Mouse (Mus musculus) CH12.LX (cell line): ENCODE data around the gene Efemp2. TPM values are rescaled to one million over a fixed set of nuclear protein-coding genes. Genes with fewer than 3 reads are reported as not detected.

Experiments used
- polyA plus RNA-seq: library from polyadenylated mRNA; unstranded; fragments of >175 nt; gene quantifications from 2 replicates; pipeline ENCODE4 v1.2.1, GENCODE M21; 2012; ENCODE audit warnings: low read depth; ENCODE audit not compliant: insufficient read length
- total RNA-seq, 2 experiments: library from RNA; depleted of rRNA; stranded (reverse); fragments of 300-350 nt in 1 of 2; fragments of >200 nt in 1 of 2; gene quantifications; 2 replicates each; pipeline ENCODE4 v1.2.3; 2012 to 2014

Gene Efemp2
- total and polyA plus RNA-seq, 3 experiments = 0.50 to 0.51 TPM; not detected in 1

Other genes with a start within 250 kb of the Efemp2 start
Only the 20 nearest of the 28 such genes appear.
- not detected in 2 replicates for gene Catsper1, start 138.2 kb upstream of the Efemp2 start, total RNA-seq (2012; rRNA removed)
- gene Catsper1, start 138.2 kb upstream of the Efemp2 start, total RNA-seq (2014; rRNA removed) = not detected in 2 replicates
- gene Catsper1, start 138.2 kb upstream of the Efemp2 start, polyA plus RNA-seq = not detected in 2 replicates
- gene Cst6, start 124.4 kb upstream of the Efemp2 start, total RNA-seq (2012; rRNA removed) = 1.9 and 3.5 TPM in 2 replicates
- not detected in 2 replicates for gene Cst6, start 124.4 kb upstream of the Efemp2 start, total RNA-seq (2014; rRNA removed)
- not detected in 2 replicates for gene Cst6, start 124.4 kb upstream of the Efemp2 start, polyA plus RNA-seq
- 68.4 and 82.5 TPM in 2 replicates for gene Eif1ad, start 107.2 kb upstream of the Efemp2 start, total RNA-seq (2012; rRNA removed)
- gene Eif1ad, start 107.2 kb upstream of the Efemp2 start, total RNA-seq (2014; rRNA removed) = 79.3 and 86.0 TPM in 2 replicates
- gene Eif1ad, start 107.2 kb upstream of the Efemp2 start, polyA plus RNA-seq = 97.7 and 98.8 TPM in 2 replicates
- 161 and 176 TPM in 2 replicates for gene Banf1, start 106.8 kb upstream of the Efemp2 start, total RNA-seq (2012; rRNA removed)
- gene Banf1, start 106.8 kb upstream of the Efemp2 start, total RNA-seq (2014; rRNA removed) = 212 and 273 TPM in 2 replicates
- 450 and 496 TPM in 2 replicates for gene Banf1, start 106.8 kb upstream of the Efemp2 start, polyA plus RNA-seq
- 78.3 and 85.8 TPM in 2 replicates for gene Sart1, start 85.3 kb upstream of the Efemp2 start, total RNA-seq (2012; rRNA removed)
- gene Sart1, start 85.3 kb upstream of the Efemp2 start, total RNA-seq (2014; rRNA removed) = 46.7 and 47.7 TPM in 2 replicates
- 104 and 132 TPM in 2 replicates for gene Sart1, start 85.3 kb upstream of the Efemp2 start, polyA plus RNA-seq
- gene Tsga10ip, start 71.4 kb upstream of the Efemp2 start, total RNA-seq (2012; rRNA removed) = 0.80 and 0.89 TPM in 2 replicates
- gene Tsga10ip, start 71.4 kb upstream of the Efemp2 start, total RNA-seq (2014; rRNA removed) = 0.14 TPM in 1 of 2 replicates, not detected in the other
- 0.87 and 1.0 TPM in 2 replicates for gene Tsga10ip, start 71.4 kb upstream of the Efemp2 start, polyA plus RNA-seq
- gene Drap1, start 49.0 kb upstream of the Efemp2 start, total RNA-seq (2012; rRNA removed) = 142 and 143 TPM in 2 replicates
- gene Drap1, start 49.0 kb upstream of the Efemp2 start, total RNA-seq (2014; rRNA removed) = 73.3 and 86.7 TPM in 2 replicates
- 180 and 215 TPM in 2 replicates for gene Drap1, start 49.0 kb upstream of the Efemp2 start, polyA plus RNA-seq
- 8.6 and 9.8 TPM in 2 replicates for gene AI837181, start 48.8 kb upstream of the Efemp2 start, total RNA-seq (2012; rRNA removed)
- 19.3 and 22.0 TPM in 2 replicates for gene AI837181, start 48.8 kb upstream of the Efemp2 start, total RNA-seq (2014; rRNA removed)
- 20.7 and 25.1 TPM in 2 replicates for gene AI837181, start 48.8 kb upstream of the Efemp2 start, polyA plus RNA-seq
- not detected in 2 replicates for gene Fosl1, start 26.4 kb upstream of the Efemp2 start, total RNA-seq (2012; rRNA removed)
- gene Fosl1, start 26.4 kb upstream of the Efemp2 start, total RNA-seq (2014; rRNA removed) = not detected in 2 replicates
- gene Fosl1, start 26.4 kb upstream of the Efemp2 start, polyA plus RNA-seq = not detected in 2 replicates
- 4.2 and 4.8 TPM in 2 replicates for gene Ccdc85b, start 16.1 kb upstream of the Efemp2 start, total RNA-seq (2012; rRNA removed)
- 2.0 and 2.1 TPM in 2 replicates for gene Ccdc85b, start 16.1 kb upstream of the Efemp2 start, total RNA-seq (2014; rRNA removed)
- gene Ccdc85b, start 16.1 kb upstream of the Efemp2 start, polyA plus RNA-seq = 4.1 and 5.0 TPM in 2 replicates
- 37.5 and 43.0 TPM in 2 replicates for gene Fibp, start 13.3 kb upstream of the Efemp2 start, total RNA-seq (2012; rRNA removed)
- 23.9 and 29.1 TPM in 2 replicates for gene Fibp, start 13.3 kb upstream of the Efemp2 start, total RNA-seq (2014; rRNA removed)
- gene Fibp, start 13.3 kb upstream of the Efemp2 start, polyA plus RNA-seq = 52.4 and 74.9 TPM in 2 replicates
- gene Ctsw, start 5.4 kb upstream of the Efemp2 start, total RNA-seq (2012; rRNA removed) = 0.38 TPM in 2 replicates
- gene Ctsw, start 5.4 kb upstream of the Efemp2 start, total RNA-seq (2014; rRNA removed) = 0.23 TPM in 1 of 2 replicates, not detected in the other
- 0.60 and 1.1 TPM in 2 replicates for gene Ctsw, start 5.4 kb upstream of the Efemp2 start, polyA plus RNA-seq
- gene Mus81, start 14.4 kb downstream of the Efemp2 start, total RNA-seq (2012; rRNA removed) = 28.8 and 31.1 TPM in 2 replicates
- 18.0 and 20.4 TPM in 2 replicates for gene Mus81, start 14.4 kb downstream of the Efemp2 start, total RNA-seq (2014; rRNA removed)
- gene Mus81, start 14.4 kb downstream of the Efemp2 start, polyA plus RNA-seq = 29.3 and 30.2 TPM in 2 replicates
- gene Cfl1, start 16.5 kb downstream of the Efemp2 start, total RNA-seq (2012; rRNA removed) = 818 and 982 TPM in 2 replicates
- 932 and 999 TPM in 2 replicates for gene Cfl1, start 16.5 kb downstream of the Efemp2 start, total RNA-seq (2014; rRNA removed)
- gene Cfl1, start 16.5 kb downstream of the Efemp2 start, polyA plus RNA-seq = 1,768 and 1,993 TPM in 2 replicates
- gene 1700020D05Rik, start 29.8 kb downstream of the Efemp2 start, total RNA-seq (2012; rRNA removed) = 0.25 and 0.34 TPM in 2 replicates
- gene 1700020D05Rik, start 29.8 kb downstream of the Efemp2 start, total RNA-seq (2014; rRNA removed) = 0.23 TPM in 1 of 2 replicates, not detected in the other
- 0.33 TPM in 1 of 2 replicates, not detected in the other for gene 1700020D05Rik, start 29.8 kb downstream of the Efemp2 start, polyA plus RNA-seq
- 2.7 and 2.8 TPM in 2 replicates for gene Snx32, start 36.6 kb downstream of the Efemp2 start, total RNA-seq (2012; rRNA removed)
- gene Snx32, start 36.6 kb downstream of the Efemp2 start, total RNA-seq (2014; rRNA removed) = 0.75 and 0.96 TPM in 2 replicates
- gene Snx32, start 36.6 kb downstream of the Efemp2 start, polyA plus RNA-seq = 1.2 and 2.4 TPM in 2 replicates
- gene Ovol1, start 86.7 kb downstream of the Efemp2 start, total RNA-seq (2012; rRNA removed) = not detected in 2 replicates
- not detected in 2 replicates for gene Ovol1, start 86.7 kb downstream of the Efemp2 start, total RNA-seq (2014; rRNA removed)
- gene Ovol1, start 86.7 kb downstream of the Efemp2 start, polyA plus RNA-seq = not detected in 2 replicates
- gene Ap5b1, start 94.1 kb downstream of the Efemp2 start, total RNA-seq (2012; rRNA removed) = 9.6 and 10.6 TPM in 2 replicates
- gene Ap5b1, start 94.1 kb downstream of the Efemp2 start, total RNA-seq (2014; rRNA removed) = 3.2 and 3.6 TPM in 2 replicates
- gene Ap5b1, start 94.1 kb downstream of the Efemp2 start, polyA plus RNA-seq = 6.5 and 8.5 TPM in 2 replicates
- gene Rnaseh2c, start 127.9 kb downstream of the Efemp2 start, total RNA-seq (2012; rRNA removed) = 124 and 164 TPM in 2 replicates
- 51.3 and 54.2 TPM in 2 replicates for gene Rnaseh2c, start 127.9 kb downstream of the Efemp2 start, total RNA-seq (2014; rRNA removed)
- gene Rnaseh2c, start 127.9 kb downstream of the Efemp2 start, polyA plus RNA-seq = 75.4 and 79.0 TPM in 2 replicates
- 44.9 and 46.5 TPM in 2 replicates for gene Kat5, start 136.3 kb downstream of the Efemp2 start, total RNA-seq (2012; rRNA removed)
- 75.4 and 106 TPM in 2 replicates for gene Kat5, start 136.3 kb downstream of the Efemp2 start, total RNA-seq (2014; rRNA removed)
- gene Kat5, start 136.3 kb downstream of the Efemp2 start, polyA plus RNA-seq = 50.1 and 62.8 TPM in 2 replicates